Mouse (Mus musculus): Measurements from ENCODE around the gene Phactr1. TPM values are rescaled to one million over a fixed set of nuclear protein-coding genes. Genes with fewer than 3 reads are reported as not detected.

Gene Phactr1
- polyA plus RNA-seq (2012; rRNA removed) (3.0 and 3.6 TPM in 2 replicates), polyA plus RNA-seq (2014; fragmentation: Nextera tagmentation; extraction: Ambion mirVana) (6.4 and 6.7 TPM in 2 replicates)

- ATAC-seq (ENCODE audit: low FRiP score, low read depth): no peak
- DNase-seq (ENCODE audit: low spot score): no peak
- Histone ChIP-seq H3K4me3 (replicated peaks; ENCODE audit: low read length) (no peak within 1 kb of the TSS), H3K9me3 (ENCODE audit: control insufficient read depth, low read length) (no peaks in the 10 kb centered on the region), H3K27me3 (ENCODE audit: control insufficient read depth, insufficient read depth, low read length) (0 out of 2 replicates have a peak, but pooled peaks cover 5% of the 10 kb centered on the region), H3K27ac (replicated peaks; ENCODE audit: low read depth, low read length) (no peak within 1 kb of the TSS), H3K9ac (ENCODE audit: low read depth, low read length, severe bottlenecking) (no peak within 1 kb of the TSS), H3K4me2 (replicated peaks; ENCODE audit: low read depth, low read length, severe bottlenecking) (no peak within 1 kb of the TSS), H3K36me3 (ENCODE audit: control insufficient read depth, insufficient read depth, low read length) (no peaks in the 10 kb centered on the region), H3K4me1 (ENCODE audit: control insufficient read depth, insufficient read depth, low read length) (no peaks in the 10 kb centered on the region)
- 20% methylated on average over 11 of the region's 11 CpGs for WGBS
- TF ChIP-seq POLR2A (IDR thresholded peaks at IDR 0.05; ENCODE audit: borderline replicate concordance, extremely low read depth, insufficient read depth, insufficient read length): no peak
These were observed at the start of gene Phactr1 for GRCm38 (mm10) chr13:42680391-42680994. Gene Phactr1 (plus strand): TSS chr13:42680623.

- 92% methylated on average over 2 of the region's 2 CpGs for WGBS
- ATAC-seq (ENCODE audit: low FRiP score, low read depth): no peak
These were observed 45.5 kb upstream of the Phactr1 start for GRCm38 (mm10) chr13:42634908-42635307.

GRCm38 (mm10) chr13:42650228-42650627 is 30.2 kb upstream of the Phactr1 start:
- Histone ChIP-seq H3K27me3 (ENCODE audit: control insufficient read depth, insufficient read depth, low read length) (no peaks in the 10 kb centered on the region), H3K27ac (replicated peaks; ENCODE audit: low read depth, low read length) (no peak overlapping the region), H3K4me3 (replicated peaks; ENCODE audit: low read length) (no peak overlapping the region), H3K36me3 (ENCODE audit: control insufficient read depth, insufficient read depth, low read length) (no peaks in the 10 kb centered on the region), H3K4me2 (replicated peaks; ENCODE audit: low read depth, low read length, severe bottlenecking) (no peak overlapping the region), H3K4me1 (ENCODE audit: control insufficient read depth, insufficient read depth, low read length) (no peaks in the 10 kb centered on the region), H3K9ac (ENCODE audit: low read depth, low read length, severe bottlenecking) (no peak overlapping the region), H3K9me3 (ENCODE audit: control insufficient read depth, low read length) (no peaks in the 10 kb centered on the region)
- 68% methylated on average over 6 of the region's 6 CpGs for WGBS
- no peak for TF ChIP-seq POLR2A (IDR thresholded peaks at IDR 0.05; ENCODE audit: borderline replicate concordance, extremely low read depth, insufficient read depth, insufficient read length)
- DNase-seq (ENCODE audit: low spot score): no peak
- no peak for ATAC-seq (ENCODE audit: low FRiP score, low read depth)

More at GRCm38 (mm10) chr13:42634908-42635307, 45.5 kb upstream of the Phactr1 start:
- Histone ChIP-seq H3K9me3 (ENCODE audit: control insufficient read depth, low read length) (no peaks in the 10 kb centered on the region), H3K4me3 (replicated peaks; ENCODE audit: low read length) (no peak overlapping the region), H3K27me3 (ENCODE audit: control insufficient read depth, insufficient read depth, low read length) (no peaks in the 10 kb centered on the region), H3K27ac (replicated peaks; ENCODE audit: low read depth, low read length) (no peak overlapping the region), H3K9ac (ENCODE audit: low read depth, low read length, severe bottlenecking) (no peak overlapping the region), H3K4me1 (ENCODE audit: control insufficient read depth, insufficient read depth, low read length) (no peaks in the 10 kb centered on the region), H3K4me2 (replicated peaks; ENCODE audit: low read depth, low read length, severe bottlenecking) (no peak overlapping the region), H3K36me3 (ENCODE audit: control insufficient read depth, insufficient read depth, low read length) (no peaks in the 10 kb centered on the region)
- no peak for TF ChIP-seq POLR2A (IDR thresholded peaks at IDR 0.05; ENCODE audit: borderline replicate concordance, extremely low read depth, insufficient read depth, insufficient read length)
- no peak for DNase-seq (ENCODE audit: low spot score)

DNA sequence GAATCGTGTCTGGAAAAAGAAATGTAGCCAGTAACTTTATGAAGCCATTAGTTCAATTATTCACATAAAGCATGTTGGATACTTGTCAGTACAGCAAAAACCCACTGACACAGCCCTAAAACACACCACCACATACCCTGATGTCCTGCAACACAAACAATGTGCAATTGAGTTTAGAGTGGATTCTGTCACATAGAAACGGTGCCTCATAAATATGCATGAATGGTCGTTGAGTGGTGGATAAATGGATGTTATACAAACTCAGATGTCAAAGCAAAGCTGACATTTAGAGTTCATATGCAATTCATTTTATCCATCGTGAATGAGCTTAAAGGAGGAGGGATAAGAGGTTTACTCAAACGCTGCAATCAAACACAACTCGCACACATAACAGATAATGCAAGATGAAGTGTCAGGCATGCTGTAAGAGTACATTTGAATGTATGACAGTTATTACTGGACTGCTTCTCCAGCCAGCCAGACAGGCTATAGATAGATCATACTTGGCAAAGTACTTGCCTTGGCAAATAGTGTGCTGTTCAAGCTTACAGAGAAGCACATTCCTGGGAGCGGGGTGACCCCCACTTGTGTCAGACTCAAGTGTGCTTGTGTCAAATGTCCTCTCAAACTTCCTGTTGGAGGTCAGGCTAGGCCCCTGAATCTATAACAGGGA is 23.6 kb upstream of the Phactr1 start:
- TF ChIP-seq POLR2A (IDR thresholded peaks at IDR 0.05; ENCODE audit: borderline replicate concordance, extremely low read depth, insufficient read depth, insufficient read length): no peak
- ATAC-seq (ENCODE audit: low FRiP score, low read depth) (no peak), DNase-seq (ENCODE audit: low spot score) (peak; percentile 13)
- WGBS: 68% methylated on average over 7 of the region's 7 CpGs
- Histone ChIP-seq H3K36me3 (ENCODE audit: control insufficient read depth, insufficient read depth, low read length) (no peaks in the 10 kb centered on the region), H3K4me2 (replicated peaks; ENCODE audit: low read depth, low read length, severe bottlenecking) (no peak overlapping the region), H3K4me3 (replicated peaks; ENCODE audit: low read length) (no peak overlapping the region), H3K4me1 (ENCODE audit: control insufficient read depth, insufficient read depth, low read length) (0 out of 2 replicates have a peak, but pooled peaks cover 2% of the 10 kb centered on the region), H3K27ac (replicated peaks; ENCODE audit: low read depth, low read length) (no peak overlapping the region), H3K9ac (ENCODE audit: low read depth, low read length, severe bottlenecking) (no peak overlapping the region), H3K9me3 (ENCODE audit: control insufficient read depth, low read length) (no peaks in the 10 kb centered on the region), H3K27me3 (ENCODE audit: control insufficient read depth, insufficient read depth, low read length) (no peaks in the 10 kb centered on the region)

DNA sequence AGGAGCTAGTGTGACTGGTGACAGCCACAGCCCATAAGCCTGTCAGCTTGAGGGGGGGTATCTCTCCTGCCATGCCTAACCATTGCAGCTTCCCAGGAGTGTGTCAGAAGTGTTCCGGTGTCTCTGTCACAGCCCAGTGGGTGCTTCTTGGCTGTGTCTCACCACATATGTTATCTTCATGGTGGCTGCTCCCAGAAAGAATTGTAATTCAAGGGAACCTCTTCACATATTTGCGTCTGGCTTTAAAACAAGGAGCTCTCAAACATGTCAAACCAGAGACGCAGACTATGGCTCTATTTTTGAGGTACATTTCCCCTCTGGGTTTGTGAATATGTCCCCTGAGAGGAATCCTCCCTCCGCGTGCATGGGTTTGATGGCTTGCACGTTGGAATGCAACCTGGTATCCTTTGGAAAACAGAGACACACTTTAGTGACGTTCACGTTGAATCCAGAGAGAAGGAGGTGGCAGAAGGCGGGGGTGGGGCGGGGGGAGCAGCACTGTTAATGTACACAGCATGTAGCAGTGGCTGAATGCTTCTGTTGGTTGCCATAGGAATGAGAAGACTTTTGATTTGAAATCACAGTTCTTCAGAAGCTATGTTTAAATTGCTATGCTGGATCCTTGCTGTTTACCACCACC is 8.7 kb upstream of the Phactr1 start:
- 49% methylated on average over 10 of the region's 10 CpGs for WGBS
- no peaks in the 10 kb centered on the region for H3K36me3 ChIP-seq (ENCODE audit: control insufficient read depth, insufficient read depth, low read length)
- TF ChIP-seq POLR2A (IDR thresholded peaks at IDR 0.05; ENCODE audit: borderline replicate concordance, extremely low read depth, insufficient read depth, insufficient read length): no peak
- H3K27me3 ChIP-seq (ENCODE audit: control insufficient read depth, insufficient read depth, low read length): no peaks in the 10 kb centered on the region
- H3K4me2 ChIP-seq (replicated peaks; ENCODE audit: low read depth, low read length, severe bottlenecking): no peak overlapping the region
- no peaks in the 10 kb centered on the region for H3K4me1 ChIP-seq (ENCODE audit: control insufficient read depth, insufficient read depth, low read length)
- ATAC-seq (ENCODE audit: low FRiP score, low read depth): no peak
- H3K27ac ChIP-seq (replicated peaks; ENCODE audit: low read depth, low read length): no peak overlapping the region
- no peak overlapping the region for H3K4me3 ChIP-seq (replicated peaks; ENCODE audit: low read length)
- no peak overlapping the region for H3K9ac ChIP-seq (ENCODE audit: low read depth, low read length, severe bottlenecking)
- no peak for DNase-seq (ENCODE audit: low spot score)
- H3K9me3 ChIP-seq (ENCODE audit: control insufficient read depth, low read length): no peaks in the 10 kb centered on the region
